Mouse (Mus musculus) c-Kit-positive CD71-negative TER-119-negative erythroid progenitor cells, embryonic 14.5 days (primary cell): ENCODE data around the gene Dchs1.
"Not testable (repeated sequence)": the region's sequence is repeated elsewhere in the genome, so short reads cannot be mapped to it uniquely, and the experiment has no call there.

Experiments
- DNase-seq: peaks from one replicate; pipeline ENCODE4 v3.0.0-alpha.2; 2013; ENCODE audit warnings: low read depth

Dchs1 gene

GRCm38 (mm10) chr7:105783861-105784260 is 3.6 kb downstream of the Dchs1 start:
- no peak for DNase-seq

DNA sequence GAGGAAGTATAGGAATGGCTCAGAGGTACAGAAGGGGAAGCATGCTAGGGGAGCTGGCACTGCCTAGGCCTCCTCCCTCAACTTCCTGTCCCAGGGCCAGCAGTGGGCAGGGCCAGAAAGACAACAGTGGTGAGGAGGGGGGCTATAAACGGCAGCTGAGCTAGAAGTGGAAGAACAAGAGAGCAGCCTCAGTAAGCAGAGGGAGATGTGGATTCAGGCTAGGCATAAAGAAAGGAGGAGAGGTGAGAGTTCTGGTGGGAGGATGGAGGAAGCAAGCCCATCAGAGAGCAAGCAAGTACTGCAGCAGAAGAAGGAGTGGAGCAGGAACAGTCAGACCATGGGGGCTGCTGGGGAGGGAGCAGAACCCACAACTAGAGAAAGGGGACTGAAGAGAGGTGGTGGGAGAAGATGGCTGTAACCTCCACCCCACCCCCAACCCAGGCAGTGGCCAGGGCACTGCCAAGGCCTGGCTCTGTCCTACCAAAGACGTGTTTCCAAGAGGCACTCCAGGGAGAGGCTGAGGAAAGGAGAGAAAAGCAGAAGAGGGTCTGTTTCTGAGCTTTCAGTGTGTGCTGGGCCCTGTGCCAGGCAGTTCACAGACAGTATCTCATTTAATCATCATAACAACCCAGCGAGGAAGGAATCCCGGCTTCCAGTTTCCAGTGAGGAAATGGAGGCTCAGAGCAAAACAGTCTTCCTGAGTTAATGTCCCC is 8.7 kb downstream of the Dchs1 start:
- DNase-seq: no peak

GRCm38 (mm10) chr7:105777797-105778552 is 9.5 kb downstream of the Dchs1 start:
- DNase-seq: no peak

DNA sequence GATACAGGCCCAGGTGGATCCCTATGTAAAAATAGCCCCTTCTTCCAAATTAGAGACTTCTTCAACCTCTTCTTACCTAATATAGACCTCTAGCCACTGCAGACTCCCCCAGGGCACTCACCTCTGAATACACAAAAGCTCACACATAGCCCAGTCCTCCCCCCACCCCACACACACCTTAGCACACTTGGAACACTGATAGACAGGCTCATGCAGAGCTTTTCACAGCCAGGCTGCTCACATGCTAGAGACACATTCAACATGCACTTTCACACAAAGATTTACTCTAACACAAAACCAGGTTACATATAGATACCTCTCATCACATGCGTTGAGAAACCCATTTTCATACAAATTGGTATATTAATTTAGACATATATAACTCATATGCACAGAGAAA is 10.1 kb downstream of the Dchs1 start:
- DNase-seq: no peak

GRCm38 (mm10) chr7:105776026-105776425 is 11.4 kb downstream of the Dchs1 start:
- no peak for DNase-seq

- no peak for DNase-seq
Measured at GRCm38 (mm10) chr7:105774661-105775060, 12.8 kb downstream of the Dchs1 start.

DNA sequence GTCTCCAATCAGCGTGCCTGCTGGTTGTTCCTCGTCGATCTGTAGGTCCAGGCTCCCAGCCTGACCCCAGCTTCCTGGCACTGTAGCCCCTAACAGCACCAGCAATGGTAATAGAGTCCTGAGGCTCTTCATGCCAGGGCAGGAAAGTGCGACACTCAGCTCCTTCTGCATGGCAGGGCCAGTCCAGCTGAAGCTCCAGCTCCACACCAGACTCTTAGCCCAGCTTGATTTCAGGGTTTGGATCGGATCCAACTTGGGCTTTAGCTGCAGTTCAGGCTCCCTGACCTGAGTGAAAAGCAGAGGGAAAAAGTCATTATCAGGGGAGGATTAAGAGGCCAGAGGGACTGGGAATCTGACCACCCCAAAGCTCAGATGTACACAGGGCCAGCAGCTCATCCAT is 14.4 kb downstream of the Dchs1 start:
- no peak for DNase-seq

DNA sequence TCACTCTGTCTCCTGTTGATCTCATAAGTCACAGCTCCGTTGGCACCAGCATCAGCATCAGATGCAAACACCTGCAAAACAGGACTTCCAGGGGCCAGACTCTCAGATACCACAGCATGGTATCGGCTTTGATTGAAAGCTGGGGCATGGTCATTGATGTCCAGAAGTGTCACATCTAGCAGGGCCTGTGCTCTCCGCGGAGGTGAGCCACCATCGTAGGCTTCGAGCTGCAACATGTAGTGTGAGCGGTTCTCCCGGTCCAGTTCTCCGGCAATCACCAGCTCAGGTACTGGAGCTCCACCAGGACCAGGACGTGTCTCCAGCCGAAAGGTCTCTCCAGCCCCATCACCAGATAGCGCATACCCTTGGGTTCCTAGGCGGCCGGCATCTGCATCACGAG is 15.1 kb downstream of the Dchs1 start:
- DNase-seq: no peak

- DNase-seq: no peak
Measured at GRCm38 (mm10) chr7:105769959-105770358, 17.5 kb downstream of the Dchs1 start.

DNA sequence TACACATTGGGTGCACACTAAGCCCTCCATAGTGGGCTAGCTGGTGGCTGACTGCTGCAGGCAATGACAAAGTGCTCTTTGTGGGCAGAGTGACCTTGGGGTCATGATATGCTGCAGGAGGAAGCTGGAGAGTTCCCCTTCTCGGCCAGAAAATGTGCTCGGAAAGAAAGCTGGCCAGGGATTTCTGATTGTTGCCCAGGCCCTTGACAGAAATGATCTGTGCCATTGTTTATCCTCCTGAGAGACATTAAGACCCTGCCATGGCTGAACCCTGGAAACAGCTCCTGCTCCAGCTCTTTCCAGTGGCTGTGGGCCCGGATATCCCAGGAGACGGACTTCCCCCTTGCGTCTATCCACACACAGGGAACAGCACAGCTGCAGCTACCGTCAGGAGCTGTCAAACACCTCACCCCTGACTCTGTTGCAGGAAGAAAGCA is 19.7 kb downstream of the Dchs1 start:
- no peak for DNase-seq

DNA sequence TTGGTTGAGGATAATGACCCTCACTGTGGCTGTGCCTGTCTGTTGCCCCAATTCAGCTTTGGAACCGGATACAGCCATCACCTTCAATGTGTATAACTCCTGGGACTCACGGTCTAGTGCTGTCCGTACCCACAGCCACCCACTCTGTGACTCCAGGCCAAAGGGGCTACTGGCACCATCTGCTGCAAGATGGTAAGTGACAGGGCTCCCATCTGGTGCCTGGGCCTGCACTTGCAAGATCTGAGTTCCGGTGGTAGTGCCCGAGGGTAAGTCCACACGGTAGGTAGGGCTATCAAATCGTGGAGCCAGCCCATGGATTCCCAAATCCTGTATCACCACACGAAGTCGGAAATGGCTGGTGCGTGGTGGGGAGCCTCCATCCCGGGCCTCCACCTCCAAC is 23.1 kb downstream of the Dchs1 start:
- no peak for DNase-seq

DNA sequence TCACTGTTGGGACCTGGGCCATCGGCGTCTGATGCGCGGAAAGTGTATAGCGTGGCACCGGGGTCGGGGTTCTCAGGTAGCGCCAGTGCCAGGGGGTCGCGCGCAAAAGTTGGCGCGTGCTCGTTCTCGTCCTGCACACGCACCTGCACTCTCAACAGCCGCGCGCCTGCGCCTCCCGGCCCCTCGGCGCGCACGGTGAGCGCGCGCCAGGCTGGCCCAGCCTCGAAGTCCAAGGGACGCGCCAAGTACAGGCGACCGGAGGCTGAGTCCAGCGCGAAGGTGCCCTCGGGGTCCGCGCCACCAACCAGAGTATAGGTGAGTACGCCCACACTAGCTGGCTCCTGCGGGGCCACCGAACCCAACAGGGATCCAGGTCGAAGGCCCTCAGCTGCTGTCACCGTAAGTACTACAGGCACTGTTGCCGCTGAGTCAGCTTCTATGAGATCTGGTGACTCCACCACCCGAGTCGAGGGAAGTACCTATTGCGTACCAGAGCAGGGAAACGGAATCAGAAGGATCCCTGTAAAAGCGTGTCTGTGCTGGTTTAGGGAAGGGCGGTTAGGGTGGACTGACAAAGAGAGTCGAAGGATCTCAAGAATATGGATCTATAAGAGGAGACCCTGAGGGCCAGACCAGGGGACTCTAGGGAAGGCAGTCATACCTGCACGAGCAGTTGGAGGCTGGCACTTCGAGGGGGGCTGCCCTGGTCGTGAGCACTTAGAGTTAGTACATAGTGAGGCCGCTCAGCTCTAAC is 24.8 kb downstream of the Dchs1 start:
- no peak for DNase-seq

DNA sequence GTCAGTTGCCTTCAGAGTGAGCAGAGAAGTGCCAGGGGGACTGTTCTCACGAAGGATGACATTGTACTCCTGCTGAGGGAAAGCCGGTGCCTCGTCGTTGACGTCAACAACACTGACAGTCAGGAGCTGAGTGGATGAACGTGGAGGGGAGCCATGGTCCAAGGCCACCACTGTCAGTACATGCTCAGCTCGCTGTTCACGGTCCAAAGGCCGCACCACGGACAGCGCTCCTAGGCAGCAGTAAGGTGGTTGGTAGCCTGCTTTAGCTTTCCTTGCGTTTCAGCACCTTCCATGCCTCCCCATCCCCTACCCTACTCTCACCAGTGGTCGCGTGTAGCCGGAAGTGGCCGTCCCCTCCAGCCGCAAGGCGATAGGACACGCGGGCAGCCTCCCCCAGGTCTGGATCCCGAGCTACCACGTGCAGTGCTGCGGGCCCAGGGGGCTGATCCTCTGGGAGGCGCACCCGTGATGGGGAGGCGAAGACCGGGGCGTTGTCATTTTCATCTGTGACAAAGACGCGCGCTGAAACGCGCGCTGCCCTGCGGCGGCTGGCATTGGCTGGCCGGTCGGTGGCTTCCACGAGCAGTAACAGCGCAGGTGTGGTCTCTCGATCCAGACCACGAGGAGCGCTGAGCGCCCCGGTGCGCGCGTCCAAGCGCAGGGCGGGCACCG is 25.5 kb downstream of the Dchs1 start:
- DNase-seq: no peak

- DNase-seq: no peak
Measured at GRCm38 (mm10) chr7:105753281-105753680, 34.2 kb downstream of the Dchs1 start.

GRCm38 (mm10) chr7:105752716-105753115 is 34.7 kb downstream of the Dchs1 start:
- DNase-seq: no peak

GRCm38 (mm10) chr7:105751491-105752433 is 35.7 kb downstream of the Dchs1 start, which contains the start of gene Tpp1:
Gene Tpp1, minus strand, starts transcription at chr7:105752235.
- peak; percentile 89 for DNase-seq

GRCm38 (mm10) chr7:105747776-105748175 is 39.7 kb downstream of the Dchs1 start:
- no peak for DNase-seq

DNA sequence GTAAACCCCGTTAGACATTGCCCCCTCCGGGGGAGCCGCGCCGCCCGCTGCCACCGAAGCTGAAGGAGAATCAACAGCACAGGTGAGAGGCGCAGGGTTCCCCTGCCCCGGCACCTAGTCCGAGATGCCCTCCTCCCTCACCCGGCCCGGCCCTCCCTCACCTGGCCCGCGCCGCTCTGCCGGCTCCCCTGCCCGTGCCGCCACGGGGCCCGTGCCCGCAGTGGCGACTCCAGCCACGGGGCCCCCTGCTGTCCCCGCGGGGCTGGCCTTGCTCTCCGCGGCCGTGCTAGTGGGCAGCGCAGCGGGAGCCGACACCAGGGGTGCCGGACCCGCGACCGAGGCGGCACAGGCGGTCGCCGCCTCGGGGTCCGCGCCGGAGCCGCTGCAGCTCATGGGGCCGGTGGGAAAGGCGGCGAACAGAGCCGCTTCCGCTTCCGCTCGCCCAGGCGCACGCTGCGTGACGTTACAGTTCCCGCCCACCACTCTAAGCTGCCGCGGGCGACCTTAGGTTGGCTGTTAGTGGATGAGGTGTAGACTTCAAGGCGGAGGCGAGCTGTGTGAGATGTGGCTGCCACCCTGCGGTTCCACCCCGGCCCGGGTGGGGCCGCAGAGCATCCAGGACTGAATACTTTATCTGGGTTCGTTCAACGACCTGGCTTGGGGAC is 43.4 kb downstream of the Dchs1 start, which contains the start of gene Taf10:
Gene Taf10, minus strand, starts transcription at position 436 of the 665 bp plus-strand sequence.
- DNase-seq: peak; percentile 77

DNA sequence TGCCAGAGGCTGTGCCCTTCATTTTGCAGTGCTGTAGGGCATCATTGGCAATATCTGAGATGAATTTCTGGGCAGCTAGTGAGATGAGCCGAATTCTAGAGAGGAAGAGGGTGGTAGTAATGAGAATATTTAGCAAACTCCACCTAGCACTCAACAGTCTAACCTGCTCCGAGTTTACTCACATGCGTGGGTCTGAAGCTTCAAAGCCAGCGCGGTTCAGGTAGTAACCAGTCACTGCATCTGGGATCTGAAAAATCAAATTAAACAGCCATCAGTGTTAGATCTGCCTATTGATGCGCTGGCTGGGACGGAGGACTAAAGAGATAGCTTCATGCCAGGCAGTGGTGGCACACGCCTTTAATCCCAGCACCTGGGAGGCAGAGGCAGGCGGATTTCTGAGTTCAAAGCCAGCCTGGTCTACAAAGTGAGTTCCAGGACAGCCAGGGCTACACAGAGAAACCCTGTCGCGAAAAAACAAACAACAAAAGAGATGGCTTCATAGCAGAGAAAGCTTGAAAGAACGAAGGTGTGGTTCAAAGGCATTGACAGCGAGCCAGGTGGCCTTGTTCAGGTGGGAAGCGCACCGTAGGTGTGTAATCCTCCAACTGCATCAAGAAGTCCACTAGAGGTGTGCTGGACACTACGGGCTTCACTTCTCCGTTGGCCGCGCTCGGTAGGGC is 44.1 kb downstream of the Dchs1 start:
- not testable (repeated sequence) for DNase-seq
